Mouse (Mus musculus) NIH3T3 (cell line): ENCODE results near the gene Trpv1.

Source experiments
- DNase-seq: peaks from one replicate; pipeline ENCODE4 v3.0.0-alpha.2; 2012; ENCODE audit warnings: low read depth

Trpv1 gene

DNA sequence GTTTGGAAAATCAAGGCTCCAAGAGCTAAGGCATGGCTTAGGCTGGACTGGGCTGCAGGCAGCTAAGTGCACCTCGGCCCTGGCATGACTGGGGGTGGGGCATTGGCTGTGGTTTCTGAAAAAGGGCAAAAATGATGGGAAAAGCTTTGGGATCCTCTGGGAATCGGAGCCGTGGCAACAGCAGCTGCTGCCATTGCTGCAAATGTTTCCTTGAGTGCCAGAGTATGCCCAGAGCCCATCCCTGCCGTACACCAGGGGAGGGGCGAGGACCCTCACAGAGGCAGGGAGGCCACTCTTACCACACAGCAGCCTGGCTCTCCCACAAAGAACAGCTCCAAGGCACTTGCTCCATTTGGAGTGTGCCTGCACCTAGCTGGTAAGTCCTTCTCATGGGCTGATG is at the start of gene Trpv1:
TSS of gene Trpv1 (plus strand) at position 301 of the 400 bp plus-strand sequence.
- DNase-seq, result no peak

DNA sequence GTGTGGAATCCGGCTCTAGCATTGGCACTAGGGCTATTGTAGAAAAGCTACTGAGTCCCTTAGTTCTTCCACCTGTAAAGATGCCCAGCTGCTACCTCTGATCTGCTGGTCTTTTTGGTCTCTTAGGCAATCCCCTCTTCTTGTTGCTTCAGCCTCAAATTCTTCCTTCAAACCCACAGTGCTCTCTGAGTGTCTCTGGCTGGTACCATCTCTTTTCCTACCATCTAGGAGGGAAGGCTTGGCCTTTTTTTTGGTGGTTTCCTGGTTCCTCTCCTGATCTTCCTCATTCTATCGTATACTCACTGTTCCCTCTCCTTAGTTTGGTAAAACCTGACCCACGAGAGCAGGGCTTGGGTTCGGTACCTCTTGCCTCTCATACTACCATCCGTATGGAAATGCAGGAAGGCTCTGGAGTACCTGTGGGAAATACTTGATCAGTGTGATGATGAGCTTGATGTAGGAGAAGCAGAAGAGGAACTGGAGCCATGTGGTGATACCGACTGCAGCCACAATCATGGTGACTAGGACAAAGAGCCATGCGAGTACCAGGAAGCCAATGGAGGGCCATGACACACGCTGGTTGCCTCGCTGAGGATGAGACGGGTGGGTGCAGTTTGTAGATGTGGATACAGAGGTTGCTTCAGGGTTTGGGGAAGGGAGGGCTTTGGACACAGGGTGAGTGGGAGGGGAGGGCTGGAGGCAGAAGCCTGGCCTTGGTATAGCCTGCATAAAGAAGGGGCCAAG is 48.0 kb upstream of the Trpv1 start:
- DNase-seq, result no peak

DNA sequence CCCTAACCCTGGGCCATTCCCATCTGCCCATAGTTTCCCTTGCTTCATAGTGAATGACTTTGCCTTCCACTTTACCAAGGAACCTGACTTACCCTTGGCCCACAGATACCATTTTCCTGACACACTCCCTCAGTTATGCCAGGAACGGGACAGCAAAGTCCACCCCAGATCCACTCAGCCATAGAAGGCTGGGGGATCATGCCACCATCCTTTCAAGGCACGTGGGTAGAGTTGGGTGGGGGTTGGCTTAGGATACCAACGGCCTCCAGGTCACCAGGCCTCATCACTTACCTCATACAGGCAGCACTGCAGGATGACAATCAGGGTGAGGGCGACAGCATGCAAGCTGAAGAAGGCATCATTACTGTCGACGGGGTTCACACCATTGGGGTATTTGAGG is 46.9 kb upstream of the Trpv1 start:
- DNase-seq, result no peak

GRCm38 (mm10) chr11:73193047-73193446 is 41.0 kb upstream of the Trpv1 start:
- peak; percentile 74 for DNase-seq

GRCm38 (mm10) chr11:73194444-73194843 is 39.6 kb upstream of the Trpv1 start:
- DNase-seq, result no peak

DNA sequence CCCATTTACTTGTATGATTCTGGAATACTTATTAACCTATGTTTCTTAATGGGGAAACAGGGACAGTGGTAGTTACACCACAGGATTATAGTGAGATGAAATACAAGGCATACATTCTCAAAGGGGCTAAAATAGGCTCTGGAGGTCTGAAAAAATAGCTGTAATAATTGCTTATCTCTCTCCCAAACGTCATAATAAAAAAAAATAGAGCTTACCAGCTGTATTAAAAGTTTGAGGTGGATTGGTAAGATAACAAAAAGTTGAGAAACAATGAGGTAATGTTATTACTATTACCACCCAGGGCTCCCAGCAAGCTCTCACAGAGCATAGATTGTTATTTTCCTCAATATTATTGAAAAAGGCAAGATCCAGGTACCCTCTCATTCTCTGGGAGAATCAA is 35.9 kb upstream of the Trpv1 start:
- DNase-seq, result no peak

- peak; percentile 90 for DNase-seq
Measured at GRCm38 (mm10) chr11:73198603-73199229, 35.4 kb upstream of the Trpv1 start, which contains the start of gene Ctns. Ctns (minus strand) TSS chr11:73199042.

GRCm38 (mm10) chr11:73199230-73199712 is 34.8 kb upstream of the Trpv1 start, which contains the start of gene Shpk:
Shpk (plus strand) TSS chr11:73199460.
- DNase-seq, result peak; percentile 95

- DNase-seq, result no peak
Measured at GRCm38 (mm10) chr11:73199879-73200278, 34.2 kb upstream of the Trpv1 start.

DNA sequence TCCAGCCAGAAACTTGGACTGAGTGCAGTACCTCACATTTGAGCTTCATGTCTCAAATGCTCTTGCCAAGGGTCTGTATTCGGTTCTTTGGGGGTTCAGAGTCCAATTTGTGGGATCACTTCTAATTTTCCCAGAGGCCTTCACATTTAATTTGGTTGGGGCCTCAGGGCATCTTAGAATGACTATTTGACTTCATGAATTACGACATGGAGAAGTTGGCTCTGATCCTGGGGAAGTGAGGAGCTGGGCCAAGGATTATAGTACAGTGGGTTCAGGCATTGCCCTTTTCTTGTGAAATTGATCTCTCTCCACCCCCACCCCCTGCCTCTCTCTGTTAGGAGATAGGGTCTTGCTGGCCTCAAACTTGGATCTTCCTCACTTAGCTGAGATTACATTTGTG is 33.1 kb upstream of the Trpv1 start:
- peak; percentile 88 for DNase-seq

DNA sequence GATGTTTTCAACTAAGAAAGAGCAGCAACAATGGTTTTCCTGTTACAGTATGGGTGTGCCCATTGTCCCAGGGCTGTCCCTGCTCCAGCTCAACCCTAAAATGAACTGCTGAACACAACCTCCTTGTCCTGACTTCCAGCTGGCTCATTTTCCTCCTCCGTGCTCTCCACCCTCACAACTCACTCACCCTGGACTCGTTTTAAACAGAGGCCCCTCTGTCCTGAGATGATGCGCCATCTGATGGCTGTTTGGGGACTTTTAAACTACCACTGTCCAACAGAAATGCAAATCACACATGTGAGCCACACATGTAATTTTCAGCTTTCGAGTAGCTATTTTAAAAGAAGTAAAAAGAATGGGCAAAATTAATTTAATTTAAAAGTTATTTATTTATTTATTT is 32.5 kb upstream of the Trpv1 start:
- DNase-seq, result peak; percentile 55

GRCm38 (mm10) chr11:73203895-73204294 is 30.2 kb upstream of the Trpv1 start:
- no peak for DNase-seq

DNA sequence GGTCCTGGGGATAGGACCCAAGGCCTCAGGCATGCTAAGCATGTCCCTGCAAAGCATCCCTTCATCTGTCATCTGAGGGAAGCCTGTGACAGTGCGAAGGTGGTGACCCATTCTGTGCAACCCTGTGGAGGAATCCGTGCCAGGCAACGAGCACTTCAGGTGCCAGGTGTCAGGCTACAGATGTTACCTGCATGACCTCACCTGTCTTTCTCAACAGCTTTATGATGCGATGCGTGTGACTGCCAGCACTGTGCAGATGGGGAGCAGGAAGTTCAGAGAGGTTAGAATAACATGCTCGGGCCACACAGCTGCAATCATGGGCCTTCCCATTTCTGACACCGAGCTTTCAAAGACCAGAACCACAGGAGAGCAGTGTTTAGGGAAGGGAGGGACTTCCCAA is 28.9 kb upstream of the Trpv1 start:
- no peak for DNase-seq

- no peak for DNase-seq
Measured at GRCm38 (mm10) chr11:73207621-73208020, 26.5 kb upstream of the Trpv1 start.

DNA sequence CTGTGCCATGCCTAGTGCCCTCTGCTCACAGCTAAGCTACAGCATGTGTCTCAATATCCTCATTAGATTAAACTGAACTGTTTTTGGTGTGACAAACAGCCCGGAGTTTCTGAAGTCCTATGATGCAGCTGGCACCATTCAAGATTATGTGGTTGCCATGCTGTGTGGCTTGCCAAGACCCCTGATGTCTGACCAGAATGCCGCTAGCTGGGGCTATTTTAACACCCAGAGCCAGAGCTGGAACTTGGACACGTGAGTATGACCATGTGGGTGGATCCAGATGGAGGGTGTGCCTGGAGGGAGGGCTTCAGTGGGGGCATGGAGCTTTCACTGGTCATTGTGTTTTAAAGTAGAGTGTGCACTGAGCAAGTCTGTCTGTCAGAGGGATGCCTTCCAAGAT is 20.1 kb upstream of the Trpv1 start:
- DNase-seq, result no peak

DNA sequence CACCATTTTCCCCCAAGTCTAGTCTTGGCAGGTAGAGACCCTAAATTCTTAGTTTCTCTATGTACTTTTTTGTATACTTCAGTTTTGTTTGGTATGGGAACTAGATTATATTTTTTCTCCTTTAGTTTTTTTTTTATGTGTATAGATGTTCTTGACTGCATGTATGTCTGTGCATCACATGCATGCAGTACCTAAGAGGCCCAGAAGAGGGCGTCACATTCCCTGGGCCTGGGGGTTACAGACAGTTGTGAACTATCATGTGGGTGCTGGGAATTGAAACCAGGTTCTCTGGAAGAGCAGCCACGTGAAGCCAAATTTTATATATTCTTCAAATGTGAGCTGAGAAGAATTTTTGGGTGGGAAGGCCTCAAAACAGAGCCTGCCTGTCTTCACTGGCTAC is 14.4 kb upstream of the Trpv1 start:
- DNase-seq, result no peak

GRCm38 (mm10) chr11:73220651-73221050 is 13.4 kb upstream of the Trpv1 start:
- peak; percentile 62 for DNase-seq

- no peak for DNase-seq
Measured at GRCm38 (mm10) chr11:73222846-73223245, 11.2 kb upstream of the Trpv1 start.

- DNase-seq, result peak; percentile 58
Measured at GRCm38 (mm10) chr11:73223966-73224365, 10.1 kb upstream of the Trpv1 start.

DNA sequence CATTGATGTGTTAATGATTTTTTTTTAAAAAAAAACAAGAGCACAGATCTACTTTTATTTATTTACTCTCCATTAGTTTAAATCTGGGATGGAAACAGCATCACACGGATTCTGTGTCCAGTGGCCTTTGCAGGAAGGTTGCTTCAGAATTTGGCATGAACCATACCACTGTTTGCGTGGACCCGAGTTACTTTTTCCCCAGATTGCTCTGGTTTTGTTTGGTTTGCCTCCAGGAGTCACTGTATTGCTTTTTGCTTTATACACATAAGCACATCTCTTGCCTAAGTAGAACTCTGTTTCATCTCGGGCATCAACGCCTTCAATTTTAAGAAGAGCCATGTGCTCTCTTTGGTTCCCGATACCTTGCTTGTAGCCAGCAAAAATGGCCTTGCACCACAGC is 8.2 kb upstream of the Trpv1 start:
- DNase-seq, result no peak

GRCm38 (mm10) chr11:73228881-73229280 is 5.2 kb upstream of the Trpv1 start:
- no peak for DNase-seq

DNA sequence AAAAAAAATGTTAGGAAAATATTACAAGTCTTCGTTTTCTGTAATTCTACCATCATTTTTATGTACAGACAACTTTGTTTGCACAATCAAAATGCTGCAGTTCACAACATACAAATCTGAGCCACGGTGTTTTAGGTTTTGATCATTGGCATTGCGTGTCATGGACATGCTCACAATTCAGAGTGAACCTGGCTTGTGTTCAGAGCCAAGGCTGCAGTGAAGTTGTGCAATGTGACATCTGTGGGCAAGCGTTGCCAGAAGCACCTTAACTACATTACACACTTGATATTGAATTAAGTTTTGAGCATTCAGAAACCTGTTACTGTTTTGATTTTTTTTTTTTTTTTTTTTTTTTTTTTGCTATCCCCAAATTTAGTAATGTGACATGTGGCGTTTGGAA is 4.0 kb upstream of the Trpv1 start:
- DNase-seq, result no peak

GRCm38 (mm10) chr11:73232513-73232912 is 1.6 kb upstream of the Trpv1 start:
- peak; percentile 15 for DNase-seq
